Mouse (Mus musculus) liver, embryonic 14.5 days (tissue): ENCODE results near the gene Snx4. TPM values are rescaled to one million over a fixed set of nuclear protein-coding genes. Genes with fewer than 3 reads are reported as not detected.

ENCODE experiments used
- ATAC-seq: fragments of 200-750 bp; cut with Nextera tagmentation; 2 replicates; pipeline ENCODE4 v1.8.0; 2017; ENCODE audit warnings: moderate number of reproducible peaks, mild to moderate bottlenecking, moderate library complexity; ENCODE audit not compliant: insufficient read depth
- DNase-seq, 3 experiments: peaks; one replicate each; pipeline ENCODE4 v3.0.0-alpha.2; 2012 to 2013; ENCODE audit warnings: low read depth in 3 of 3, low spot score in 3 of 3
- H3K27ac ChIP-seq: fragments of 300-500 bp; sonication (generic); 2 replicates; pipeline ENCODE4 v1.5.1; 2014; ENCODE audit warnings: moderate library complexity, mild to moderate bottlenecking, control low read depth, inconsistent platforms
- H3K27me3 ChIP-seq: fragments of 300-500 bp; sonication (generic); 2 replicates; pipeline ENCODE4 v1.6.1; 2014; ENCODE audit warnings: mild to moderate bottlenecking, low read length, moderate library complexity; ENCODE audit not compliant: control insufficient read depth, insufficient read depth
- H3K36me3 ChIP-seq: fragments of 300-500 bp; sonication (generic); replicated peaks from 2 replicates; pipeline ENCODE4 v1.6.1; 2014; ENCODE audit warnings: low read depth; ENCODE audit not compliant: control insufficient read depth, insufficient read depth
- H3K4me1 ChIP-seq, 2 experiments: fragments of 200-500 bp in 1 of 2; fragments of 300-500 bp in 1 of 2; sonication (generic) in 1 of 2; replicated peaks; 2 replicates each; pipeline ENCODE4 v1.6.1; 2012 to 2014; ENCODE audit warnings: antibody characterized with exemption in 1 of 2, inconsistent platforms in 1 of 2, low read length in 1 of 2; ENCODE audit not compliant: control insufficient read depth in 2 of 2, insufficient read depth in 2 of 2
- H3K4me2 ChIP-seq: fragments of 300-500 bp; sonication (generic); 2 replicates; pipeline ENCODE4 v1.6.1; 2014; ENCODE audit warnings: low read depth, mild to moderate bottlenecking, control low read depth, moderate library complexity
- H3K4me3 ChIP-seq, 2 experiments: fragments of 200-500 bp in 1 of 2; fragments of 300-500 bp in 1 of 2; sonication (generic) in 1 of 2; 2 replicates each; pipeline ENCODE4 v1.5.1; 2012 to 2014; ENCODE audit warnings: low read depth in 2 of 2, low read length in 2 of 2, mild to moderate bottlenecking in 2 of 2, control low read depth in 1 of 2, inconsistent platforms in 1 of 2, moderate library complexity in 1 of 2; ENCODE audit not compliant: insufficient read depth in 1 of 2
- H3K9ac ChIP-seq: fragments of 300-500 bp; sonication (generic); replicated peaks from 2 replicates; pipeline ENCODE4 v1.6.1; 2014; ENCODE audit warnings: mild to moderate bottlenecking, control low read depth, moderate library complexity
- H3K9me3 ChIP-seq: fragments of 300-500 bp; sonication (generic); 2 replicates; pipeline ENCODE4 v1.6.1; 2016; ENCODE audit warnings: low read length, mixed read lengths; ENCODE audit not compliant: control insufficient read depth
- CTCF ChIP-seq: IDR thresholded peaks from 2 replicates; pipeline ENCODE4 v1.5.1; 2016; ENCODE audit warnings: antibody characterized with exemption, low read depth, control low read depth
- EP300 ChIP-seq: IDR thresholded peaks from 2 replicates; pipeline ENCODE4 v1.6.1; 2016; ENCODE audit warnings: antibody characterized with exemption, low read depth
- WGBS: fragments of 180-500 bp; shearing (Covaris S2); extraction: QIAGEN DNeasy Blood & Tissue Kit; methylation state at CpG from one replicate; pipeline ENCODE4 v1.1.7; 2014; ENCODE audit not compliant: insufficient replicate concordance; 5-methylcytosine and 5-hydroxymethylcytosine counted together
- polyA plus RNA-seq, 2 experiments: library from polyadenylated mRNA; depleted of rRNA in 1 of 2; stranded (reverse) in 1 of 2; unstranded in 1 of 2; fragments of >200 nt; fragmentation: Nextera tagmentation in 1 of 2; extraction: Ambion mirVana in 1 of 2; gene quantifications; 2 replicates each; pipeline versions ENCODE4 v1.2.1 to v1.2.3; 2012 to 2014

Snx4 gene
- polyA plus RNA-seq, 2 experiments = 7.1 to 21.3 TPM

DNA sequence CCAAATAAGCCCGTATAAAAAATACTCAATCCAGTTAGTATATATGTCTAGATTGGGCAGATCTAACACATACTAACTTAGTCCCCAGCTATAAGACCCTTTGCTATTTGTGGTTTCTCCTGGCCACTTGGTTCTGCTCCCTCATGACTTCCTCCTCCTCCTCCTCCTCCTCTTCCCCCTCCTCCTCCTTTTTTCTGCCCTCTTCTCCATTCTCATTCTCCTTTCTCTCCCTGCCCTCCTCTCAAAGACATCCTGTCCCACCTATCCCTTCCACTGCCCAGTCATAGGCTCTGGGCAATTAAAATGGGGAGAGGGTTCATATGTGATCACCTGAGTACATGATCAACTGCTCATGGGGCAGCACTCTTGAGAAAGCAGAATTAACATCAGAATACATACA lies 10.9 kb downstream of the Snx4 start:
- TF ChIP-seq CTCF (no peak), EP300 (no peak)
- no peak for DNase-seq
- Histone ChIP-seq H3K36me3 (no peaks in the 10 kb centered on the region; the same call in 1 of the 2 replicates), H3K4me2 (no peak overlapping the region), H3K27ac (no peak overlapping the region), H3K9ac (no peak overlapping the region), H3K27me3 (no peaks in the 10 kb centered on the region), H3K4me1 (peaks cover 0 to 20% of the 10 kb centered on the region in 2 experiments; a peak in 3 of 4 replicates), H3K4me3 (no peak overlapping the region), H3K9me3 (no peaks in the 10 kb centered on the region)
- 22% methylated on average over 1 of the region's 1 CpGs for WGBS
- ATAC-seq = no peak

DNA sequence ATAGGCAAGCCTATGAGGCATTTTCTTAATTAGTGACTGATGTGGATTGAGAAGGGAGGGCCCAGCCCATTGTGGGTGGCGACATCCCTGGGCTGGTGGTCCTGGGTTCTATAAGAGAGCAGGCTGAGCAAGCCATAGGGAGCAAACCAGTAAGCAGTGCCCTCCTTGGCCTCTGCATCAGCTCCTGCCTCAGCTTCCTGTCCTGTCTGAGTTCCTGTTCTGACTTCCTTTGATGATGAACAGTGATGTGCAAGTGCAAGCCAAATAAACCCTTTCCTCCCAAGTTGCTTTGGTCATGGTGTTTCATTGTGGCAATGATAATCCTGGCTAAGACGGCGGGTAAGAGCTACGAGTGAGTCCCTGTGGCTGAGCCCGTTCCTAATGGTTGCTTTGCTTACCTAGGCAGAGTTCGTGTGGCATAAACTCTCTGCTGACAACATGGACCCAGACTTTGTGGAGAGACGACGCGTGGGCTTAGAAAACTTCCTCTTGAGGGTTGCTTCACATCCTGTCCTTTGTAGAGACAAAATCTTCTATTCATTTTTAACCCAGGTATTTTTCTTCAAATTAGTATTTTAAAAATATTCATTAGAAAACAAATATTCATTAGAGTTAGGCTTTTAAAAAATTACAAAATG lies 16.5 kb downstream of the Snx4 start:
- H3K4me3 ChIP-seq = no peak overlapping the region
- H3K9ac ChIP-seq = no peak overlapping the region
- no peaks in the 10 kb centered on the region for H3K4me1 ChIP-seq
- no peak for DNase-seq
- no peak for ATAC-seq
- no peak overlapping the region for H3K4me2 ChIP-seq
- TF ChIP-seq EP300 = no peak
- TF ChIP-seq CTCF = no peak
- no peaks in the 10 kb centered on the region; the same call in none of the 2 replicates for H3K36me3 ChIP-seq
- H3K27ac ChIP-seq = no peak overlapping the region
- no peaks in the 10 kb centered on the region for H3K27me3 ChIP-seq
- no peaks in the 10 kb centered on the region for H3K9me3 ChIP-seq
- 58% methylated on average over 9 of the region's 9 CpGs for WGBS

DNA sequence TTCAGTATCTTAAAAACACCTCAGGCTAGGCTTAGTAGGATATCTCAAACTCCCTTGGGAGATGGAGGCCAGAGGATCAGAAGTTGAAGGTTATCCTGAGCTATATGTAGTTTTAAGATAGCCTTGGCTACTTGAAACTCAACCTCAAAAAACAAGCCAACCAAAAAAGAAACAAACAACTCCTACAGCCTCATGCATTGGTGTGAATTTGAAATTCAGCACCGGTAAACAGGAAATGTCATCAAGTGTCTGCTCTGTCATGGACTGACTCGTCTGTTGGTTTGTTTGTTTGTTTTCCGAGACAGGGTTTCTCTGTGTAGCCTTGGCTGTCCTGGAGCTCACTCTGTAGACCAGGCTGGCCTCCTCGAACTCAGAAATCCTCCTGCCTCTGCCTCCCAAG lies 20.6 kb downstream of the Snx4 start:
- no peak overlapping the region for H3K9ac ChIP-seq
- no peaks in the 10 kb centered on the region; the same call in none of the 2 replicates for H3K36me3 ChIP-seq
- H3K9me3 ChIP-seq = no peaks in the 10 kb centered on the region
- H3K4me1 ChIP-seq = no peaks in the 10 kb centered on the region
- no peak for ATAC-seq
- DNase-seq = no peak
- WGBS = 75% methylated on average over 4 of the region's 4 CpGs
- no peak overlapping the region for H3K27ac ChIP-seq
- TF ChIP-seq CTCF (no peak), EP300 (no peak)
- H3K4me2 ChIP-seq = no peak overlapping the region
- H3K4me3 ChIP-seq = no peak overlapping the region
- H3K27me3 ChIP-seq = no peaks in the 10 kb centered on the region

DNA sequence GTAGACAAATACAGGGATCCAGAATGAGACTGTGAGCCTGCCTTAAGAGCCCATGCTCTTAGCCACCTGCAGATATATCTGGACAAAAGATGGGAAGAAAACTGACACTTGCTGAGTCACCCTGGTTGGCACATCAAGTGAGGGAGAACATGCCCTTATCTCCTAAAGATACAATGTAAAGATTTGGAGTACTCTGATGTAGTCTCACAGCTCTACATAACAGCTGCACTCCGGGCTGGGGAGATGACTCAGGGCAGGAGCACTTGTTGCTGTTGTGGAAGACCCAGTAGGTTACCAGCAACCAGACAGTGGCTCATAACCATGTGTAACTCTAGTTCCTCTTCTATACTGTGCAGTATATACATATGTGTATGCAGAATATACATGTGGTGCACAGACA lies 31.8 kb downstream of the Snx4 start:
- no peaks in the 10 kb centered on the region for H3K9me3 ChIP-seq
- WGBS = 30% methylated on average over 1 of the region's 1 CpGs
- H3K27ac ChIP-seq = no peak overlapping the region

DNA sequence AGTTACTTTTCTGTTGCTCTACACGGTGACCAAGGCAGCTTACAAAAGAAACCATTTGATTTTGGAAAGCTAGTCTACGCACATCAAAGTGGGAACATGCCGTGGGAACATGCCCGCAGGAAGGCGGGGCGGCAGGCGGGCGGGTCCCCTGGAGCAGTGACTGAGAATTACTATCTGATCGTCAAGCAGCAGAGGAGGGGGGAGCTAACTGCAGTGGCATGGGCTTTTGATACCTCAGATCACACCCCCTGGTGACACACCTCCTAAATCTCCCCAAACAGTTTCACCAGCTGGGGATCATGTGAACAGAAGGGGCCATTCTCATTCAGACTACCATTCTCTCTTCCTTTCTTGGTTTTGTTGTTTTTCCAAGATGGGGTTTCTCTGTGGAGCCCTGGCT lies 37.3 kb downstream of the Snx4 start:
- ATAC-seq = no peak
- no peak overlapping the region for H3K9ac ChIP-seq
- no peak overlapping the region for H3K27ac ChIP-seq
- TF ChIP-seq CTCF = no peak
- TF ChIP-seq EP300 = no peak
- no peaks in the 10 kb centered on the region for H3K4me1 ChIP-seq
- no peaks in the 10 kb centered on the region for H3K9me3 ChIP-seq
- WGBS = 63% methylated on average over 9 of the region's 9 CpGs
- H3K4me2 ChIP-seq = no peak overlapping the region
- peaks cover 3% of the 10 kb centered on the region for H3K36me3 ChIP-seq
- no peak for DNase-seq
- H3K27me3 ChIP-seq = no peaks in the 10 kb centered on the region
- no peak overlapping the region for H3K4me3 ChIP-seq

More for the DNA sequence above, 31.8 kb downstream of the Snx4 start:
- Histone ChIP-seq H3K9ac (no peak overlapping the region), H3K27me3 (no peaks in the 10 kb centered on the region), H3K4me3 (no peak overlapping the region), H3K36me3 (no peaks in the 10 kb centered on the region; the same call in 1 of the 2 replicates), H3K4me2 (no peak overlapping the region), H3K4me1 (no peaks in the 10 kb centered on the region)
- ATAC-seq = no peak
- TF ChIP-seq EP300 (no peak), CTCF (no peak)
- DNase-seq = no peak
